Mouse (Mus musculus): ENCODE measurements around the gene Gm9376. TPM values are rescaled to one million over a fixed set of nuclear protein-coding genes. Genes with fewer than 3 reads are reported as not detected.
A peak's percentile ranks its signal among the peaks of the same experiment; 100 is the strongest.

The Gm9376 gene
- total RNA-seq, 1 experiment: not detected

GRCm38 (mm10) chr14:118305951-118306350, 39.2 kb downstream of the Gm9376 start:
- DNase-seq (ENCODE audit: low read depth, low spot score): no peak
- no peak overlapping the region for H3K9ac ChIP-seq (ENCODE audit: insufficient read depth, low read depth, low read length, poor library complexity, severe bottlenecking)
- no peak overlapping the region for H3K4me3 ChIP-seq (ENCODE audit: insufficient read depth in 1 of 2, low read depth in 1 of 2, low read length in 2 of 2, poor library complexity in 1 of 2, severe bottlenecking in 1 of 2)
- TF ChIP-seq CHD2 (IDR thresholded peaks at IDR 0.05; ENCODE audit: low read depth, low read length) (no peak), HCFC1 (IDR thresholded peaks at IDR 0.05; ENCODE audit: borderline replicate concordance, insufficient read depth, low read length) (no peak)
- no peaks in the 10 kb centered on the region for H3K36me3 ChIP-seq (ENCODE audit: control insufficient read depth, insufficient read depth, low read length, poor library complexity, severe bottlenecking)
- no peak overlapping the region for H3K27ac ChIP-seq (ENCODE audit: insufficient read depth, low read depth, low read length, poor library complexity, severe bottlenecking)
- in situ Hi-C loops (cut with MboI; ENCODE audit: low sequenced_read_pairs in 2 of 2, unreplicated experiment in 2 of 2): no loop called here
- no peaks in the 10 kb centered on the region for H3K9me3 ChIP-seq (ENCODE audit: control insufficient read depth, insufficient read depth, low read depth, low read length)
- no peaks in the 10 kb centered on the region for H3K4me1 ChIP-seq (ENCODE audit: control insufficient read depth in 2 of 2, insufficient read depth in 2 of 2, low read length in 2 of 2, poor library complexity in 1 of 2)

GRCm38 (mm10) chr14:118307060-118307459, 40.3 kb downstream of the Gm9376 start:
- TF ChIP-seq MAFK (IDR thresholded peaks at IDR 0.05; ENCODE audit: insufficient read depth, low read depth, low read length): no peak
- TF ChIP-seq HCFC1 (IDR thresholded peaks at IDR 0.05; ENCODE audit: borderline replicate concordance, insufficient read depth, low read length): no peak
- TF ChIP-seq CHD2 (IDR thresholded peaks at IDR 0.05; ENCODE audit: low read depth, low read length): no peak
- no peak for TF ChIP-seq ZNF384 (IDR thresholded peaks at IDR 0.05; ENCODE audit: low read depth, low read length)
- TF ChIP-seq ZC3H11A (IDR thresholded peaks at IDR 0.05; ENCODE audit: borderline replicate concordance, low read depth, low read length): no peak
- no peaks in the 10 kb centered on the region for H3K9me3 ChIP-seq (ENCODE audit: control insufficient read depth, insufficient read depth, low read depth, low read length)

GRCm38 (mm10) chr14:118311703-118312102, 44.9 kb downstream of the Gm9376 start:
- TF ChIP-seq HCFC1 (IDR thresholded peaks at IDR 0.05; ENCODE audit: borderline replicate concordance, insufficient read depth, low read length) (no peak), MAFK (IDR thresholded peaks at IDR 0.05; ENCODE audit: insufficient read depth, low read depth, low read length) (no peak), CHD2 (IDR thresholded peaks at IDR 0.05; ENCODE audit: low read depth, low read length) (no peak), ZC3H11A (IDR thresholded peaks at IDR 0.05; ENCODE audit: borderline replicate concordance, low read depth, low read length) (no peak), ZNF384 (IDR thresholded peaks at IDR 0.05; ENCODE audit: low read depth, low read length) (no peak)
- H3K9ac ChIP-seq (ENCODE audit: insufficient read depth, low read depth, low read length, poor library complexity, severe bottlenecking): no peak overlapping the region

More at GRCm38 (mm10) chr14:118307060-118307459, 40.3 kb downstream of the Gm9376 start:
- DNase-seq (ENCODE audit: low read depth, low spot score): no peak
- no peaks in the 10 kb centered on the region for H3K36me3 ChIP-seq (ENCODE audit: control insufficient read depth, insufficient read depth, low read length, poor library complexity, severe bottlenecking)
- no peak overlapping the region for H3K4me3 ChIP-seq (ENCODE audit: insufficient read depth in 1 of 2, low read depth in 1 of 2, low read length in 2 of 2, poor library complexity in 1 of 2, severe bottlenecking in 1 of 2)
- in situ Hi-C loops (cut with MboI; ENCODE audit: low sequenced_read_pairs in 2 of 2, unreplicated experiment in 2 of 2): no loop called here
- no peak overlapping the region for H3K27ac ChIP-seq (ENCODE audit: insufficient read depth, low read depth, low read length, poor library complexity, severe bottlenecking)
- no peak overlapping the region for H3K9ac ChIP-seq (ENCODE audit: insufficient read depth, low read depth, low read length, poor library complexity, severe bottlenecking)
- no peaks in the 10 kb centered on the region for H3K4me1 ChIP-seq (ENCODE audit: control insufficient read depth in 2 of 2, insufficient read depth in 2 of 2, low read length in 2 of 2, poor library complexity in 1 of 2)

GRCm38 (mm10) chr14:118312664-118313063, 45.9 kb downstream of the Gm9376 start:
- in situ Hi-C loops (cut with MboI; ENCODE audit: low sequenced_read_pairs in 2 of 2, unreplicated experiment in 2 of 2): no loop called here
- H3K4me3 ChIP-seq (ENCODE audit: insufficient read depth in 1 of 2, low read depth in 1 of 2, low read length in 2 of 2, poor library complexity in 1 of 2, severe bottlenecking in 1 of 2): no peak overlapping the region
- peak; percentile 35 for DNase-seq (ENCODE audit: low read depth, low spot score)
- no peaks in the 10 kb centered on the region for H3K4me1 ChIP-seq (ENCODE audit: control insufficient read depth in 2 of 2, insufficient read depth in 2 of 2, low read length in 2 of 2, poor library complexity in 1 of 2)
- H3K27ac ChIP-seq (ENCODE audit: insufficient read depth, low read depth, low read length, poor library complexity, severe bottlenecking): no peak overlapping the region
- TF ChIP-seq ZNF384 (IDR thresholded peaks at IDR 0.05; ENCODE audit: low read depth, low read length) (no peak), HCFC1 (IDR thresholded peaks at IDR 0.05; ENCODE audit: borderline replicate concordance, insufficient read depth, low read length) (no peak), ZC3H11A (IDR thresholded peaks at IDR 0.05; ENCODE audit: borderline replicate concordance, low read depth, low read length) (peak; percentile 62; the same call in 1 of the 2 replicates)
- H3K9me3 ChIP-seq (ENCODE audit: control insufficient read depth, insufficient read depth, low read depth, low read length): no peaks in the 10 kb centered on the region
- no peaks in the 10 kb centered on the region for H3K36me3 ChIP-seq (ENCODE audit: control insufficient read depth, insufficient read depth, low read length, poor library complexity, severe bottlenecking)
- no peak overlapping the region for H3K9ac ChIP-seq (ENCODE audit: insufficient read depth, low read depth, low read length, poor library complexity, severe bottlenecking)

More at GRCm38 (mm10) chr14:118311703-118312102, 44.9 kb downstream of the Gm9376 start:
- in situ Hi-C loops (cut with MboI; ENCODE audit: low sequenced_read_pairs in 2 of 2, unreplicated experiment in 2 of 2): no loop called here
- H3K4me3 ChIP-seq (ENCODE audit: insufficient read depth in 1 of 2, low read depth in 1 of 2, low read length in 2 of 2, poor library complexity in 1 of 2, severe bottlenecking in 1 of 2): no peak overlapping the region
- DNase-seq (ENCODE audit: low read depth, low spot score): no peak
- H3K27ac ChIP-seq (ENCODE audit: insufficient read depth, low read depth, low read length, poor library complexity, severe bottlenecking): no peak overlapping the region
- H3K36me3 ChIP-seq (ENCODE audit: control insufficient read depth, insufficient read depth, low read length, poor library complexity, severe bottlenecking): no peaks in the 10 kb centered on the region
- H3K4me1 ChIP-seq (ENCODE audit: control insufficient read depth in 2 of 2, insufficient read depth in 2 of 2, low read length in 2 of 2, poor library complexity in 1 of 2): no peaks in the 10 kb centered on the region
- H3K9me3 ChIP-seq (ENCODE audit: control insufficient read depth, insufficient read depth, low read depth, low read length): no peaks in the 10 kb centered on the region

- no peak overlapping the region for H3K27ac ChIP-seq (ENCODE audit: insufficient read depth, low read depth, low read length, poor library complexity, severe bottlenecking)
- in situ Hi-C loops (cut with MboI; ENCODE audit: low sequenced_read_pairs in 2 of 2, unreplicated experiment in 2 of 2): no loop called here
- DNase-seq (ENCODE audit: low read depth, low spot score): no peak
- peaks cover 0 to 5% of the 10 kb centered on the region in 2 experiments; a peak in 1 of 4 replicates for H3K4me1 ChIP-seq (ENCODE audit: control insufficient read depth in 2 of 2, insufficient read depth in 2 of 2, low read length in 2 of 2, poor library complexity in 1 of 2)
- H3K4me3 ChIP-seq (ENCODE audit: insufficient read depth in 1 of 2, low read depth in 1 of 2, low read length in 2 of 2, poor library complexity in 1 of 2, severe bottlenecking in 1 of 2): no peak overlapping the region
- TF ChIP-seq ZC3H11A (IDR thresholded peaks at IDR 0.05; ENCODE audit: borderline replicate concordance, low read depth, low read length) (no peak), MAFK (IDR thresholded peaks at IDR 0.05; ENCODE audit: insufficient read depth, low read depth, low read length) (no peak), HCFC1 (IDR thresholded peaks at IDR 0.05; ENCODE audit: borderline replicate concordance, insufficient read depth, low read length) (no peak), CHD2 (IDR thresholded peaks at IDR 0.05; ENCODE audit: low read depth, low read length) (no peak), ZNF384 (IDR thresholded peaks at IDR 0.05; ENCODE audit: low read depth, low read length) (no peak)
- H3K9ac ChIP-seq (ENCODE audit: insufficient read depth, low read depth, low read length, poor library complexity, severe bottlenecking): no peak overlapping the region
- H3K36me3 ChIP-seq (ENCODE audit: control insufficient read depth, insufficient read depth, low read length, poor library complexity, severe bottlenecking): no peaks in the 10 kb centered on the region
- H3K9me3 ChIP-seq (ENCODE audit: control insufficient read depth, insufficient read depth, low read depth, low read length): no peaks in the 10 kb centered on the region
Measured at GRCm38 (mm10) chr14:118313931-118314330, 47.2 kb downstream of the Gm9376 start.

Measured in ES-E14 (cell line).